Mouse (Mus musculus): ENCODE data around the gene Slc39a11. TPM values are rescaled to one million over a fixed set of nuclear protein-coding genes. Genes with fewer than 3 reads are reported as not detected.

The Slc39a11 gene
- polyA plus RNA-seq, 1 experiment, result 14.7 TPM

DNA sequence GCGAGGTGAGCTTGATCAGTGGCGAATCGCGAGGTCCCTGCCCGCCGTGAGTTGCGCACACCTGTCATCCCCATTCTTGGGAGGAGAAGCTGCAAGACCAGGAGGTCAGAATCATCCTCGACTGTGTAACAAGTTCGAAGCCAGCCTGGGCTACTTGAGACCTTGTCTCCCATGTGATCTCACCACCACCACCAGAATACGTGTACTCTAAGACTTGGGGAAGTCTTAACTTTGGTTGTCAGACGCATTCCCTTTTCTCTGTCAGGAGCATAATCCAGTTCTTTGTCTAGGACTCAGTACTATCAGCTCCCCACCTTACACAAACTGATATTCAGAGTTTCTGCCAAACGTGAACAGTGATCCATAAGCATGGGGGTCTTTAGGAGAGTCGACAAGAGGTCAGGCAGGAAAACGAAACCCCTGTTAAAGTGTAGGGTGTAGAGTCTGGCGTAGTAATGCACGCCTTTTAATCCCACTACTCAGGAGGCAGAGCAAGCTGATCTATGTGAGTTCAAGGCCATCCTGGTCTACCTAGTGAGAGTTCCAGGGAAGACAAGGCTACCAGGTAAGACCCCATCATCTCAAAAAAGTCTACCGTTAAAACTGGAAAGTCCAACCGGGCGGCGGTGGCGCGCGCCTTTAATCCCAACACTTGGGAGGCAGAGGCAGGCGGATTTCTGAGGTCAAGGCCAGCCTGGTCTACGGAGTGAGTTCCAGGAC is 35.0 kb upstream of the Slc39a11 start:
- Histone ChIP-seq H3K27ac (ENCODE audit: control insufficient read depth, insufficient read depth, low read depth, low read length, poor library complexity) (peak overlapping the region; percentile 98), H3K4me3 (replicated peaks; ENCODE audit: control insufficient read depth, low read depth, low read length) (peak overlapping the region; percentile 93), H3K4me1 (ENCODE audit: control insufficient read depth, insufficient read depth, low read length) (no peaks in the 10 kb centered on the region; the same call in 1 of the 2 replicates)
- TF ChIP-seq POLR2A (IDR thresholded peaks at IDR 0.05; ENCODE audit: borderline replicate concordance, control insufficient read depth, low read depth, low read length) (no peak), CTCF (IDR thresholded peaks at IDR 0.05; ENCODE audit: control insufficient read depth, insufficient read depth, low read length) (no peak)
- WGBS, result 40% methylated on average over 25 of the region's 25 CpGs

DNA sequence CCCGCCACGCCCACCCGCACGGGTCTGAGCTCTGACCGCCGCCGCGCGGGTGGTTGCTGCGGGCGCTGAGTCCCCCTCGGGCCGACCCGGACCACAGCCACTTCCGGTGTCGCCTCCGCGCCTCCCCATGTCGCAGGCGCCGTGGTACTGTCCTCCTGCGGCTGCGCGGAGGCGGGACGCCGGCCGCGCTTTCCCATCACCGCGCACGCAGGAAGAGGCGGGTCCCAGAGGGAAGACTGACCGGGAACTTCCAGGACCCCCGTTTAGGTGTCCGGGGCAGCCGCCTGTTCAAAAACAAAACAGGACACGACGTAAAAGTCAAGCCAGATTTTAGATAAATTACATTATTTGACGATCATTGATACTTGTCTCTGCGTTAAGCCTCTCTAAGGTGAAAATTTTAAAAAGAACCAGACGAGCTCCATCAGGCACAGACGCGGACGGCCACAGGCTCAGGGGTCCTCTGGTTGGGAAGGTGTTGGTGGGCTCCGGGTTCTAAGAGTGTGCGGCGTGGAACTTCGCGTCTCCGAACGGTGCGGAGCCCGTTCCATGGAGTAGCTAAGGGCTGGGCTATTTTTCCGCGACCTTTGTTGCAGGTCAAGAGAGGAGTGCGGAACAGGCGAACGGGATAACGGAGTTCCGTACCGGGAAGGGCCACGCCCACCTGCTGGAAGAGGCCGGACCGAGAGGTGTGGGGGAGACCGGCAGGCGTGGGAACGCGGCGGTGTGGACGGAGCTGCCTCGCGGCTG is 34.3 kb upstream of the Slc39a11 start, which contains the start of the genes Fam104a and D11Wsu47e:
TSS of gene Fam104a (minus strand) at position 199 of the 750 bp plus-strand sequence.
TSS of gene D11Wsu47e (plus strand) at position 456 of the 750 bp plus-strand sequence.
- peak within 1 kb of the TSS; percentile 93 for H3K4me3 ChIP-seq (replicated peaks; ENCODE audit: control insufficient read depth, low read depth, low read length)
- under 1% methylated on average over 62 of the region's 73 CpGs for WGBS
- H3K27ac ChIP-seq (ENCODE audit: control insufficient read depth, insufficient read depth, low read depth, low read length, poor library complexity), result peak within 1 kb of the TSS; percentile 98
- no peaks in the 10 kb centered on the region; the same call in 1 of the 2 replicates for H3K4me1 ChIP-seq (ENCODE audit: control insufficient read depth, insufficient read depth, low read length)
- no peak for TF ChIP-seq CTCF (IDR thresholded peaks at IDR 0.05; ENCODE audit: control insufficient read depth, insufficient read depth, low read length)
- peak; percentile 80; the same call in 1 of the 2 replicates for TF ChIP-seq POLR2A (IDR thresholded peaks at IDR 0.05; ENCODE audit: borderline replicate concordance, control insufficient read depth, low read depth, low read length)

DNA sequence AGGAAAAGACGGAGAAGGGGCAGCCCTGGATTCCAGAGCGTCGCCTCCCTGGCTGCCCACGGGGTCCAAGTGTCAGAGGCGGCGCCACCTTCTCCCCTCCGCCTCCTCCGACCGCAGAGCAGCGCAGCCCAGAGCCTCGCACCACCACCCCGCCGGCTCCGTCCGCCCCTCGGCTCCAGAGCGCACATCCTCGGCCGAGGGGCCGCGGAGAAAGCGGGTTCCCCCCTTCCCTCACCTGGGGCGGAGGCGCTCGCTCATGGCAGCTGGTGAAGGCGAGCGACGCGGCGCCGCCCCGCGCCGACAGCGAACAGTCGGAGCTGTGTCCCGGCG is 33.7 kb upstream of the Slc39a11 start:
- no peak for TF ChIP-seq POLR2A (IDR thresholded peaks at IDR 0.05; ENCODE audit: borderline replicate concordance, control insufficient read depth, low read depth, low read length)
- TF ChIP-seq CTCF (IDR thresholded peaks at IDR 0.05; ENCODE audit: control insufficient read depth, insufficient read depth, low read length), result no peak
- peak overlapping the region; percentile 98 for H3K27ac ChIP-seq (ENCODE audit: control insufficient read depth, insufficient read depth, low read depth, low read length, poor library complexity)
- WGBS, result 0% methylated on average over 34 of the region's 38 CpGs
- peak overlapping the region; percentile 93 for H3K4me3 ChIP-seq (replicated peaks; ENCODE audit: control insufficient read depth, low read depth, low read length)
- H3K4me1 ChIP-seq (ENCODE audit: control insufficient read depth, insufficient read depth, low read length), result no peaks in the 10 kb centered on the region; the same call in 1 of the 2 replicates

DNA sequence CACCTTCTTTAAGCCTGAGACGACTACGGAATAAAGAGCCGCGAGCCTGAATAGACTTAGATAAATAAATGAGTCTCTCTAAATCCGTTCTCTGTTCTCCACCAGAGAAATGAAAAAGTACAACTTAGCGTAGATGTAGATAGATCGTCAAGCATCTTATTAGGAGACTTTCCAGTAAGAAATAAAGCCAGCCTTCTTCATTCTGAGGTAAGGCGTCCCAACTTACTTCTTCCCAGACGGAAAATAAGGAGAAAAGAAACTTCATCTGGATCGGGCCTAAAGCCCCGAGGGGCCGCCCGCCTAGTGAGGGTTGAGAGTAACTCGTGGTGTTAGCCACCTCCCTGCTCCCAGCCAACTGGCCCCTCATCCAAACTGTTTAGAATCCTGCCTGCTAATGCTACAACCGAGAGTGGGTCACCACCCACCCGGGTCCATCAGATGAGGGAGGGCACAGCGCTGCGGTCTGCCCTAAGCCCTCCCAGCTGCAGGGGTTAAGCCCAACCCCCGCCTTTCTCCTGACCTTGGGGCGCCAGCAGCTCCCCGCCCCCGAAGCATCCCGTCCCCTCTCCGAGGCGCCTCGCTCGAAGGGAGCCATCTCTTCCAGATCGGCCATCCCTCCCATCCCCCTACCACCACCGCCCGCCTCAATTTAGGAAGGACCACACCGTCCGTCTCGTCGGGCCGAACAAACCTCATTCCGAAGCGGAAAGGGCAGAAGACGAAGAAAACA is 33.2 kb upstream of the Slc39a11 start:
- Histone ChIP-seq H3K4me3 (replicated peaks; ENCODE audit: control insufficient read depth, low read depth, low read length) (peak overlapping the region; percentile 93), H3K27ac (ENCODE audit: control insufficient read depth, insufficient read depth, low read depth, low read length, poor library complexity) (peak overlapping the region; percentile 98), H3K4me1 (ENCODE audit: control insufficient read depth, insufficient read depth, low read length) (peaks cover 3% of the 10 kb centered on the region; the same call in 1 of the 2 replicates)
- TF ChIP-seq POLR2A (IDR thresholded peaks at IDR 0.05; ENCODE audit: borderline replicate concordance, control insufficient read depth, low read depth, low read length), result peak; percentile 34; the same call in 1 of the 2 replicates
- TF ChIP-seq CTCF (IDR thresholded peaks at IDR 0.05; ENCODE audit: control insufficient read depth, insufficient read depth, low read length), result no peak
- WGBS, result 5% methylated on average over 38 of the region's 38 CpGs

DNA sequence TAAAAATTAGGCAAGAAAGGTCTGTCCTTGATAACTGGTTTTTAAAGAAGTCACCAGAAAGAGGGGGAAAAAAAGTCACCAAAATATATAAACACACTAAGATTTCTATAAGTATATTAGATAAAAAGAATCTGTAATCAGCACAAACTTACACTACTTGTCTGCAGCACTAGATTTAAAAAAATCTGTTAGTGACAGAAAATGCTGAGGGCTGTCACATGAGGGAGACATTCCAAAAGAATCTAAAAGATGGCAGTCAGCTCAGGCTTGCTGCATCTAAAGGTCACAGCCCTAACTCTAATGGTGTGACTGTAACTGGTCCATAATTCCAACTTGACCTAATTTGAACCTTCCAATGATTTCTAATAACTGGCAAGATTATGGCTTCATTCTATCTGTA is 32.1 kb upstream of the Slc39a11 start:
- H3K27ac ChIP-seq (ENCODE audit: control insufficient read depth, insufficient read depth, low read depth, low read length, poor library complexity), result no peak overlapping the region
- H3K4me3 ChIP-seq (replicated peaks; ENCODE audit: control insufficient read depth, low read depth, low read length), result no peak overlapping the region
- H3K4me1 ChIP-seq (ENCODE audit: control insufficient read depth, insufficient read depth, low read length), result peaks cover 3% of the 10 kb centered on the region; the same call in 1 of the 2 replicates
- no peak for TF ChIP-seq POLR2A (IDR thresholded peaks at IDR 0.05; ENCODE audit: borderline replicate concordance, control insufficient read depth, low read depth, low read length)
- no peak for TF ChIP-seq CTCF (IDR thresholded peaks at IDR 0.05; ENCODE audit: control insufficient read depth, insufficient read depth, low read length)

DNA sequence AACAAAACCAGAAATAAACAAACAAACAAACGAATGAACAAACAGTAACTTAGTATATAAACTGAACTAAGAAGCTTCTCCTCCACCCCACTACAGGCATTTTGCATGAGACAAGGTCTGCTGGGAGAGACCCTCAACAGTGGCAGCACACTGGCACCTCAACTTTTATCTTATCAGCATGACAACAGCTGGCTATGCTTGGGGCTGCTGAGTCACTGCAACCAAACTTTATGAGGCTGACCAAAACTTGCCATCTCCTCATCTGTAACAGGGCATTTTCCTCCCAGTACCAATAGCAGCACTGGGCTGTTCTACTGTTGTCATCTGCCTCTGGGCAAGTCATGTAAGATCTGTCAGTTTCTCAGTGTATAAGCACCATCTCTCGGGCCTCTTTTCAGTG is 31.1 kb upstream of the Slc39a11 start:
- H3K4me1 ChIP-seq (ENCODE audit: control insufficient read depth, insufficient read depth, low read length), result peaks cover 3% of the 10 kb centered on the region; the same call in 1 of the 2 replicates

DNA sequence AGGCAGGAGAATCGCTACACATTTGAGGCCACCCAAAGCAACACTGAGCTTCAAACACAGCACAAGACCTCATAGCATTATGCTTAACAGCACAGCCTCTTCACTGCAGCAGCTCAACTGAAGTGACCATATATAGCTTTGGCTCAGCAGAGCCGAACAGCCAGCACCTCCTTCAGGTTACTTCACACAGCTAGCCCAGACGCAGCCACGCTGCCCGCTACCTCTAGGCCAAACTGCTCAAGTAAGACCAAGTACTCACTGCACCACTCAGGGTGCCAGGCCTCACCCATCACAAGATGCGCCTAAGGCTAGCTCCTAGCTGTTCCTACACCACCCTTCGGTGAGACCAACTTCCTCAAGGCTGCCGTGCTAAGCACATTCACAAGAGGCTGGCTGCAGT is 28.5 kb upstream of the Slc39a11 start:
- TF ChIP-seq CTCF (IDR thresholded peaks at IDR 0.05; ENCODE audit: control insufficient read depth, insufficient read depth, low read length) (no peak), POLR2A (IDR thresholded peaks at IDR 0.05; ENCODE audit: borderline replicate concordance, control insufficient read depth, low read depth, low read length) (no peak)
- Histone ChIP-seq H3K4me3 (replicated peaks; ENCODE audit: control insufficient read depth, low read depth, low read length) (no peak overlapping the region), H3K4me1 (ENCODE audit: control insufficient read depth, insufficient read depth, low read length) (peaks cover 3% of the 10 kb centered on the region; the same call in 1 of the 2 replicates), H3K27ac (ENCODE audit: control insufficient read depth, insufficient read depth, low read depth, low read length, poor library complexity) (no peak overlapping the region)
- WGBS, result 67% methylated on average over 8 of the region's 8 CpGs

More for the DNA sequence above, 31.1 kb upstream of the Slc39a11 start:
- TF ChIP-seq POLR2A (IDR thresholded peaks at IDR 0.05; ENCODE audit: borderline replicate concordance, control insufficient read depth, low read depth, low read length) (no peak), CTCF (IDR thresholded peaks at IDR 0.05; ENCODE audit: control insufficient read depth, insufficient read depth, low read length) (no peak)
- peak overlapping the region; percentile 46; the same call in 1 of the 2 replicates for H3K27ac ChIP-seq (ENCODE audit: control insufficient read depth, insufficient read depth, low read depth, low read length, poor library complexity)
- WGBS, result 64% methylated on average over 2 of the region's 2 CpGs
- no peak overlapping the region for H3K4me3 ChIP-seq (replicated peaks; ENCODE audit: control insufficient read depth, low read depth, low read length)
